Mouse (Mus musculus): Measurements from ENCODE around the gene 1600014C10Rik. TPM values are rescaled to one million over a fixed set of nuclear protein-coding genes. Genes with fewer than 3 reads are reported as not detected.

1600014C10Rik gene
- polyA plus RNA-seq, 1 experiment: 21.4 TPM

GRCm38 (mm10) chr7:38212651-38213062 is 29.6 kb downstream of the 1600014C10Rik start:
- H3K4me3 ChIP-seq (ENCODE audit: insufficient read depth, low read length): no peak overlapping the region
- H3K4me1 ChIP-seq (ENCODE audit: control insufficient read depth, insufficient read depth, low read length): peaks cover 24% of the 10 kb centered on the region
- H3K27ac ChIP-seq (ENCODE audit: insufficient read depth, low read depth, low read length): no peak overlapping the region
- TF ChIP-seq POLR2A (IDR thresholded peaks at IDR 0.05; ENCODE audit: borderline replicate concordance, low read depth, low read length) (no peak), CTCF (IDR thresholded peaks at IDR 0.05; ENCODE audit: low read depth, low read length) (no peak)

- TF ChIP-seq CTCF (IDR thresholded peaks at IDR 0.05; ENCODE audit: low read depth, low read length) (no peak), POLR2A (IDR thresholded peaks at IDR 0.05; ENCODE audit: borderline replicate concordance, low read depth, low read length) (no peak)
- Histone ChIP-seq H3K27ac (ENCODE audit: insufficient read depth, low read depth, low read length) (peak overlapping the region; percentile 45), H3K4me1 (ENCODE audit: control insufficient read depth, insufficient read depth, low read length) (peaks cover 18% of the 10 kb centered on the region), H3K4me3 (ENCODE audit: insufficient read depth, low read length) (no peak overlapping the region)
Measured at GRCm38 (mm10) chr7:38214473-38215214, 31.6 kb downstream of the 1600014C10Rik start.

GRCm38 (mm10) chr7:38215281-38215680 is 32.3 kb downstream of the 1600014C10Rik start:
- TF ChIP-seq POLR2A (IDR thresholded peaks at IDR 0.05; ENCODE audit: borderline replicate concordance, low read depth, low read length) (no peak), CTCF (IDR thresholded peaks at IDR 0.05; ENCODE audit: low read depth, low read length) (no peak)
- H3K27ac ChIP-seq (ENCODE audit: insufficient read depth, low read depth, low read length): peak overlapping the region; percentile 45; the same call in 1 of the 2 replicates
- H3K4me1 ChIP-seq (ENCODE audit: control insufficient read depth, insufficient read depth, low read length): peaks cover 15% of the 10 kb centered on the region

GRCm38 (mm10) chr7:38215697-38216096 is 32.7 kb downstream of the 1600014C10Rik start:
- Histone ChIP-seq H3K4me1 (ENCODE audit: control insufficient read depth, insufficient read depth, low read length) (peaks cover 15% of the 10 kb centered on the region), H3K27ac (ENCODE audit: insufficient read depth, low read depth, low read length) (no peak overlapping the region), H3K4me3 (ENCODE audit: insufficient read depth, low read length) (no peak overlapping the region)
- TF ChIP-seq POLR2A (IDR thresholded peaks at IDR 0.05; ENCODE audit: borderline replicate concordance, low read depth, low read length) (no peak), CTCF (IDR thresholded peaks at IDR 0.05; ENCODE audit: low read depth, low read length) (no peak)

More at GRCm38 (mm10) chr7:38215281-38215680, 32.3 kb downstream of the 1600014C10Rik start:
- no peak overlapping the region for H3K4me3 ChIP-seq (ENCODE audit: insufficient read depth, low read length)

- Histone ChIP-seq H3K4me3 (ENCODE audit: insufficient read depth, low read length) (no peak overlapping the region), H3K4me1 (ENCODE audit: control insufficient read depth, insufficient read depth, low read length) (peaks cover 15% of the 10 kb centered on the region), H3K27ac (ENCODE audit: insufficient read depth, low read depth, low read length) (no peak overlapping the region)
- TF ChIP-seq CTCF (IDR thresholded peaks at IDR 0.05; ENCODE audit: low read depth, low read length) (no peak), POLR2A (IDR thresholded peaks at IDR 0.05; ENCODE audit: borderline replicate concordance, low read depth, low read length) (no peak)
Measured at GRCm38 (mm10) chr7:38217417-38218171, 34.6 kb downstream of the 1600014C10Rik start.

GRCm38 (mm10) chr7:38218631-38219367 is 35.8 kb downstream of the 1600014C10Rik start:
- TF ChIP-seq CTCF (IDR thresholded peaks at IDR 0.05; ENCODE audit: low read depth, low read length) (no peak), POLR2A (IDR thresholded peaks at IDR 0.05; ENCODE audit: borderline replicate concordance, low read depth, low read length) (no peak)
- Histone ChIP-seq H3K4me1 (ENCODE audit: control insufficient read depth, insufficient read depth, low read length) (peaks cover 12% of the 10 kb centered on the region), H3K4me3 (ENCODE audit: insufficient read depth, low read length) (no peak overlapping the region), H3K27ac (ENCODE audit: insufficient read depth, low read depth, low read length) (no peak overlapping the region)

GRCm38 (mm10) chr7:38219526-38219925 is 36.5 kb downstream of the 1600014C10Rik start:
- Histone ChIP-seq H3K27ac (ENCODE audit: insufficient read depth, low read depth, low read length) (no peak overlapping the region), H3K4me1 (ENCODE audit: control insufficient read depth, insufficient read depth, low read length) (peaks cover 5% of the 10 kb centered on the region)
- TF ChIP-seq CTCF (IDR thresholded peaks at IDR 0.05; ENCODE audit: low read depth, low read length) (no peak), POLR2A (IDR thresholded peaks at IDR 0.05; ENCODE audit: borderline replicate concordance, low read depth, low read length) (no peak)

GRCm38 (mm10) chr7:38220866-38221265 is 37.8 kb downstream of the 1600014C10Rik start:
- no peak overlapping the region for H3K27ac ChIP-seq (ENCODE audit: insufficient read depth, low read depth, low read length)
- H3K4me3 ChIP-seq (ENCODE audit: insufficient read depth, low read length): no peak overlapping the region
- TF ChIP-seq POLR2A (IDR thresholded peaks at IDR 0.05; ENCODE audit: borderline replicate concordance, low read depth, low read length) (no peak), CTCF (IDR thresholded peaks at IDR 0.05; ENCODE audit: low read depth, low read length) (no peak)
- H3K4me1 ChIP-seq (ENCODE audit: control insufficient read depth, insufficient read depth, low read length): no peaks in the 10 kb centered on the region

More at GRCm38 (mm10) chr7:38219526-38219925, 36.5 kb downstream of the 1600014C10Rik start:
- H3K4me3 ChIP-seq (ENCODE audit: insufficient read depth, low read length): no peak overlapping the region

- no peak overlapping the region for H3K4me3 ChIP-seq (ENCODE audit: insufficient read depth, low read length)
- peaks cover 3% of the 10 kb centered on the region; the same call in 1 of the 2 replicates for H3K4me1 ChIP-seq (ENCODE audit: control insufficient read depth, insufficient read depth, low read length)
- no peak for TF ChIP-seq POLR2A (IDR thresholded peaks at IDR 0.05; ENCODE audit: borderline replicate concordance, low read depth, low read length)
- TF ChIP-seq CTCF (IDR thresholded peaks at IDR 0.05; ENCODE audit: low read depth, low read length): no peak
- no peak overlapping the region for H3K27ac ChIP-seq (ENCODE audit: insufficient read depth, low read depth, low read length)
Measured at GRCm38 (mm10) chr7:38224577-38225369, 41.8 kb downstream of the 1600014C10Rik start.

Measured in bone marrow macrophage, adult 2 months (primary cell).